Mouse (Mus musculus) MN1 (cell line): ENCODE measurements around the gene Ssc4d.

ENCODE experiments used
- DNase-seq: peaks from one replicate; pipeline ENCODE4 v3.0.0-alpha.2; 2016; ENCODE audit warnings: low spot score

Gene Ssc4d

DNA sequence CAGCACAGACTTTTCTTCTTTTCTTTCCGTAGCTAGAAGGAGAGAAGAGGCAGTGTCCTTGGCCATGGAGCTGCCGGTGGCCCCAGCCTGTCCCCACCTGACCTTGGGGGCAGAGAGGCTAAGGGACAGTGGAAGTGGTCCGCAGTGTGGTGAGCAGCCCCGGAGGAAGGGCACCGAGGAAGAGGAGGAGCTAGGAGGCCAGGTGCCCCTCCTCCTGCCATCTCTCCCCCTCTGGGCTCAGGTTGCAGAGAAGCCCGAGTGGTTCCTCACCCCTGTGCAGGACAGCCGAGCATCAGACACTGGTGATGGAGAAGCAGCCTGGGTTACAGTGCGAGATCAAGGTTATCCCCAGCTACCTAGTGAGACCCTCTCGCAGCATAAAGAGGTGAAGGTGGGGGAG, at the start of gene Ssc4d:
Ssc4d (minus strand) TSS at position 167 of the 400 bp plus-strand sequence.
- no peak for DNase-seq

DNA sequence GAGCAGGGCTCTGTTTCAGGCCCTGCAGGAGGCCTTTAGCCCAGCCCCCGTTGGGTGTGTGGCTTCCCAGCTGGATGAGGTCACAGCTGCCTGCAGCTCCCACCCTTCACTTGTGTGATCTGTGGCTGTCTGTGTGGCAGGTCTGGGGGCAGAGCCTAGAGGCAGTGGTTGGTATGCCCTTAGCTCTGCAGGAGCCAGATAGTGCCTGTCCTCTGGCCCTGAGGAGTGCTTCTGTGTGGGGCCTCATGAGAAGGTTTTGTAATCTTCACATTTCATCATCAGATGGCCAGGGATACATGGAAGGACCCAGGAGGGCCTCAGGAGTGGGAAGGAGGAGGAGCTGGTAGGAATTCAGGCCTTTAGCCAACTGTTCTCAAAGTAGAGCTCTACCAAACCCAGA, 45.6 kb upstream of the Ssc4d start:
- peak; percentile 74 for DNase-seq

DNA sequence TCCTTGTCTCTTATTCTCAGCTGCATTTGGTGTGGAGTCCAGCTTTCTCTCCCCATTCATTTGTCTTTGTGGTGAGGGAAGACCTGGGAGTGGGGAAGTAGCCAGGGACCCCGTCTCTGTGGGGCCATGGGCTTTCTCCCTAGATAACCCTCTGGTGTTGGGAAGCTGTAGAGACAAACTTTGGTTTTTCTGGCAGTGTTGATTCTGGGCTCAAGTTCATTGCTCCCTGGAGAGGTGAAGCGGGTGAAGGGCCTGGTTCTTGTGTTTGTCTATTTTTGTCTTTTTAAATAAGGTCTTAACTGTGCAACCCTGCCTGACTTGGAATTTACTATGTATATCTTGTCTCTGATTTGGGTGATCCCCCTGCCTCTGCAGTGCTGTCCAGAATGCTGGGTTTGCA, 44.4 kb upstream of the Ssc4d start:
- DNase-seq: no peak

DNA sequence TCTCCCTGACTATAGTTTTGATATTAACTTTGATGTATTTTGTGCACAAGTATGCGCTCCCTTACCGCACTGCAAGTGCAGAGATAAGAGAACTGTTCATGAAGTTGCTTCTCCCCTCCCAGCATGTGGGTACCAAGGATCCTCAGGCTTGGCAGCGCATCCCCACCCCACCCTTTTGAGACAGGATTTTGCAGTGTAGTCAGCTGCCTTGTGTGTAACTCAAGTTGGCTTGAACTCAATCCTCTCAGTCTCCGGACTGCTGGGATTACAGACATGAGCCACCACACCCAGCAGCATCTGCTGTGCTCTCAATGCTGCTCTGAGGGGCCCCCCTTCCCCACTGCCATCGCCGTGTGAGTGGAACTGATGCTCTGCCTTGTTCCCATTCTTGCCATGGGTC, 42.9 kb upstream of the Ssc4d start:
- no peak for DNase-seq

- peak; percentile 51 for DNase-seq
Observed at GRCm38 (mm10) chr5:136016014-136016876, 41.9 kb upstream of the Ssc4d start.

- peak; percentile 24 for DNase-seq
Observed at GRCm38 (mm10) chr5:136015586-136015985, 41.3 kb upstream of the Ssc4d start.

DNA sequence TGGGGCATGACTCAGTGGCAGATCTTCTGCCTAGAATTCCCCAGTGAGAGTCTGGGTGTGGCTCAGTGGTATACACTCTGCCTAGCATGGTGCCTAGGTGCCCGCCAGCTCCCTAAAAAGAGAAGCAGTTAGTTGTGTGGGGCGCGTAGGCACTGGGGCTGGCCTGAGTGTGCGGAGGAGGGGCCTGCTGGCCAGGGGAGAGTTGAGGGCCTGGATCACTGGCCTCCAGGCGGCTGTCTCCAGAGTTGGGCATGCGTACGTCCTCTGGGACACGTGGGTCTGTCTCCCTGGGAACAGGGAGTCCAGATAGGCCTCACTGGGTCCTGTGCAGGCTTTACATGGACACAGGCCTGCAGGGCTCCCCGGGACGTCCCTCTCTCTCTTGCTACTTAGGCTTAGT, 40.5 kb upstream of the Ssc4d start:
- DNase-seq: peak; percentile 69

DNA sequence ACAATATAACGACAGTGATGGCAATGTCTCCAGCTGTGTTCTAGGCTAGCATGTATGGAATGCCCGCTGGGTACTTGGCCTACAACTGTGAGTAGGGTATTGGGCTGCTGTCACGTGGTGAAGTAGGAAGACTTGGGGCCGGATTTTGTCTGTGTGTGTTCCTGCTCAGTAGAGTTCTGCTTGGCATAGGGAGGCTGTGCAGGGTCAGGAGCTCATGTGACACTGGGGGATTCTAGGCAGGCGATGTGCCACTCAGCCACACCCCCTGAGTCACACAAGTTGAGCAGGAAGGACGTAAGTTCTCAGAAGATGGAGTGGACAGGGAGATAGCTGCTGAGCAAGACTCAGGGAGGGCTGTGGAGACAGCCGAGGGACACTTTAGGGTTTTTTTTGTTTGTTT, 33.4 kb upstream of the Ssc4d start:
- DNase-seq: no peak

GRCm38 (mm10) chr5:136004537-136004936, 30.2 kb upstream of the Ssc4d start:
- no peak for DNase-seq

DNA sequence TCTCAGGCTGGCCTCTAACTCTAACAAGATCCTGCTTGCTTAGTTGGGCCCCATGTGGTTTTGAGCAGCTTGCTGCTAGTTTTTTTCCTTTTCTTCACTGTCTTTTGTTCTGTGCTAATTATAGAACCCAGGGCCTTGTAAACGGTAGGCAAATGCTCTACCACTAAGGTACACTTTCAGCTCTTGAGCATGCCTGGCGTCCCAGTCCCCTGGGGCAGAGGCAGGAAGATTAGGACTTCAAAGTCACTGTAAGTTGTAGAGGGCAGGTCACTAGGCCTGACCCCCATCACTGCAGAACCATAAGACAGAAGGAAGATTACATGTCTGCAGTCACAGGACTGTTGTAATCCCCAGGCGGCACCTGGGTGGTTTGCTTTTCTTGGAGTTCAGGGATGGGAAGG, 28.4 kb upstream of the Ssc4d start:
- DNase-seq: no peak

GRCm38 (mm10) chr5:136002325-136002724, 28.0 kb upstream of the Ssc4d start:
- no peak for DNase-seq

DNA sequence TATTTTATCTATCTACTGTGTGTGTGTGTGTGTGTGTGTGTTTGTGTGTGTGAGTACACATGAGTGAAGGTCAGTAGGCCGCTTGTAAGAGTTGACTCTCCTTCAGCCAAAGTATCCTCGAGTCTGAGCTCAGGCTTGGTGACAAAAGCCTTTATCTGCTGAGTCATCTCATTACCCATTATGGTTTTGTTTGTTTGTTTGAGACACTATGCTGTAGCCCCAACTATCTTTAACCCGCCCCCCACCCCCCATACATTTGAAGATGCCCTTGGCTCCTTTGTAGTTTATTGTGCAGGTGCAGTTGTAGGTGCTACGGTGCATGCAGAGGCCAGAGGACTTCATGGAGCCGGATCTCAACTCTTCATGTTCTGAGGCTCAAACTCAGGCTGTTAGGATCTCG, 26.9 kb upstream of the Ssc4d start:
- DNase-seq: no peak

DNA sequence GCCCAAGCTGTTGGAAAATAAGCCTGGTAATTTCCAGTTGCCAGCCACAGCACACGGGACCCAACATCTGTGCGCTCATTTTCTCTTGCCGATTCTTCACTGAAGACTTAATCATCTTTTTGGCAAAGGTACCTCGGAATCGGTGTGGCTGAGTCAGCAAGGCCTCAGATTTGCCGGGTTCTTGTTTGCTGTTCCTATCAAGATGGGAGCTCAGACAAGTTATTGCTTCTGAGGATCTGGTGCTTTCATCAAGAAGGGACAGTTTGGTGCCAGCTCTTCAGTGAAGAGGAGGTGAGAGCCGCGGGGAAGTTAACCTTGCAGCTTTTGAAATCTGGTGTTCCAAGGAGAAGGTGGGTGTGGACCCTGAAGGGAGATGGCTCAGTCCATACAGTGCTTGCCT, 21.8 kb upstream of the Ssc4d start:
- peak; percentile 78 for DNase-seq

- DNase-seq: peak; percentile 98
Observed at GRCm38 (mm10) chr5:135994725-135995687, 20.7 kb upstream of the Ssc4d start, which contains the start of gene Dtx2. Gene Dtx2 (plus strand): TSS chr5:135994800.

DNA sequence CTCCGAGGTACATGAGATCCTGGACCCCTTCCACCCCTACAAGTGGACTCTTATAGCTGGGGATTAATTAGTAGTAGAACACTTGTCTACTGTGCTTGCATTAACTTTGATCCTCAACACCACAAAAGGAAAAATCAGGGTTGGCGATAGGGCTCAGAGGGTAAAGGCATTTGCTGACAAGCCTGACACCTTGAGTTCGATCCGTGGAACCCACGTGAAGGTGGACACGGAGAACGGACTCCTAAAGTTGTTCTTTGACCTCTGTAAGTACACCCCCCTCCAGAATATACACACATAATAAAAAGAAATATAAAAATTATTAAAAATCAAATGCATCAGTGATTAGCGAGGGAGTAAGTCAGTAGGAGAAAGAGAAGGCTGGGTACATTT, 20.0 kb upstream of the Ssc4d start:
- no peak for DNase-seq

DNA sequence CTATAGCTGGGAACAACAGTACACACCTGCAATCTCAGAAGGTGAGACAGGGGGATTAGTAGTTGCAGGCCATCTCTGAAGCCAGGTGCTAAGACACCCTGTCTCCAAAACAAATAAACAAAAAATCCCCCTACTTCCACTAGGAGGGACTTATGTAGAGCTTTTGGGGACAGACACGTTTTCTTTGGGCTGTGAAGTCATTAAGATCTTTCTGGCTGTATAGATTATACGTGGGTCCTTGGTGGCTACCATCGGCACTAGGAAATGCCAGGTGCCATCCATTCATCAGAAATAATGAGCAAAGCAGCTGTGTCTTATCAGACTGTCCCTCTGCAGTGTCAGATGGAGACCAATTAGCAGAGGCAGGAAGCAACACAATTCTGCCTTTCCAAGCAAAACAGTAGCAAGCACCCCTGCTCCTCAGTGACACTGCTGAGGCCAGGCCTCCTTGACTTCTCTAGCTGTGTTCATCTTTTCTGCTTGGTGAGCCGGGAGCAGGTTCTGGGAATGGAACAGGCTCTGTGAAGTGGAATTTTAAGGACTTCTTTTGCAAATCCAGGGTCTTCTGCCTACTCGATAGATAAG, 19.1 kb upstream of the Ssc4d start:
- DNase-seq: peak; percentile 51

GRCm38 (mm10) chr5:135990601-135991000, 16.3 kb upstream of the Ssc4d start:
- no peak for DNase-seq

- peak; percentile 75 for DNase-seq
Observed at GRCm38 (mm10) chr5:135987248-135987647, 12.9 kb upstream of the Ssc4d start.

DNA sequence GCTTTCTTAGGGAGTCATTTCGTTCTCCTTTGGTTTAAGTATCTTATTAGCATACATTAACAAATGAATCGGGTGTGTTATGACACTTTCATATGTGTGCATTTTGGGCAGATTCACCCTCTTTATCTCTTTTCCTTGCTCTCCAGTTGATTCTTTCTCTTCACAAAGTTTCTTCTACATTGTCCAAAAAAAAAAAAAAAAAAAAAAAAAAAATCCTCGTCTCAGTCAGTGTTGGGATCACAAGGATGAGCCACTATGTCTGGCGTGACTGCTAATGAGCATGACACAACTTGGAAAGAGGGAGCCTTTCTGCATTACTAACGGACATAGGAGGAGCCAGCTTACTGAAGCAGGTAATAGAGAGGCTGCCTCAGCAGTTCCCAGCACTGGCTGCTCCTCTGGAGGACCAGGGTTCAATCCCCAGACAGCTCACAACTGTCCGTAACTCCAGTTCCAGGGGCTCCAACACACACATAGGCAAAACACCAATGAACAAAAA, 10.3 kb upstream of the Ssc4d start:
- DNase-seq: no peak

DNA sequence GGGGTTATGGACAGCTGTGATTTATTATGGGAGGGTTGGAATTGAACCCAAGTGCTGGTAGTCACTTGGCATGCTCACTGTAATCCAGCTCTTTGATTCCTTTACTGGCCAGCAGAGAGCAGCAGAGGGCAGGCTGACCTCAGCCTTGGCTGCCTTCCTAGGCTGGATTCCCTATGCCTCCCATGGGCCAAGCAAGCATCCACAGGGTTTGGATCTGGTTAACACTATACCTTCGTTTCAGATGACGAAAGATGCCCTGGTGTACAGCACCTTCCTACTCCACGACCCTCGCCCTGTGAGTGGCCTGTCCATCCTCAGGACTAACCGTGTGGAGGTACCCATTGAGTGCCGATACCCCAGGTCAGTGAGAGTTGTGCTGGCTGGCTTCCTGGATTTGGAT, 8.1 kb upstream of the Ssc4d start:
- DNase-seq: peak; percentile 89

- DNase-seq: no peak
Observed at GRCm38 (mm10) chr5:135979904-135980303, 5.6 kb upstream of the Ssc4d start, which contains the start of gene Zp3. Gene Zp3 (plus strand): TSS chr5:135980099.

DNA sequence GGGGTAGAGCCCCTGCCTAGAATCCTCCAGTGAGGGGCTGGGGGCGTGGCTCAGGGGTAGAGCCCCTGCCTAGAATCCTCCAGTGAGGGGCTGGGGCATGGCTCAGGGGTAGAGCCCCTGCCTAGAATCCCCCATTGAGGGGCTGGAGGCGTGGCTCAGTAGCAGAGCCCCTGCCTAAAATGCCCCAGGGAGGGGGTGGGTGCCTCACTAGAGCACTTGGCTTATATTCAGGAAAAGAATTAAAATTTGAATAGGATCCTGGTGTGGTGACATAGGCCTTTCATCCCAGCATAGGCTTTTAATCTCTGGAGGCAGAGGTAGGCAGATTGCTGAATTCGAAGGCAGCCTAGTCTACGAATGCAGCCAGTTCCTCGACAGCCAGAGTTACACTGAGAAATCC, 5.0 kb upstream of the Ssc4d start:
- no peak for DNase-seq
